ENCODE assay signal across 22 mouse cellular contexts in genomic region chr12:100429414-100430114, GRCm38 (mm10).
DNase-seq lines count a peak whose midpoint lies in the region; ATAC-seq and TF ChIP-seq lines count a peak whose summit lies in the region.
"Had no signal": no experiment of that assay in that cellular context is flagged by ENCODE, and none has a peak within 500 bp of the region (broad histone marks: within the 10 kb centered on the region; RNA-seq: fewer than 3 reads in every experiment).

No protein-coding gene starts in this region.

- ATAC-seq in lung, embryonic 16.5 days (ENCODE audit: low read depth): peak; percentile 59
- no peak for ATAC-seq in hindbrain, embryonic 12.5 days (ENCODE audit: low FRiP score)
- ATAC-seq: forebrain, embryonic 15.5 days; intestine, postnatal 0 days; midbrain, embryonic 16.5 days had no signal

- peak; percentile 58 to 67 for DNase-seq in frontal cortex, adult 2 months (ENCODE audit: extremely low spot score in 1 of 2, low spot score in 1 of 2)
- DNase-seq in frontal cortex, postnatal 25 days (ENCODE audit: low spot score in 2 of 2): no peak
- DNase-seq in lung, postnatal 4 days: no peak
- peak; percentile 49 to 58 for DNase-seq in layer of hippocampus, postnatal 36 days
- DNase-seq: adrenal gland, adult 2 months; gastrocnemius, postnatal 36 days; heart, adult 2 months; heart, postnatal 14 days; kidney, postnatal 25 days; thymus, adult 18-20 months; thymus, postnatal 4 days had no signal

- WGBS in lung, embryonic 16.5 days: 71% methylated on average over 6 of the region's 6 CpGs
- 93% methylated on average over 6 of the region's 6 CpGs for WGBS in hindbrain, embryonic 12.5 days

- no peaks in the 10 kb centered on the region for H3K27me3 ChIP-seq in lung, embryonic 16.5 days (ENCODE audit: control insufficient read depth, insufficient read depth, low read depth, low read length)
- H3K27me3 ChIP-seq in hindbrain, embryonic 12.5 days: no peaks in the 10 kb centered on the region
- H3K27me3 ChIP-seq: forebrain, embryonic 15.5 days; heart, embryonic 13.5 days; neural tube, embryonic 13.5 days had no signal

- no peak overlapping the region for H3K4me3 ChIP-seq in lung, embryonic 16.5 days (ENCODE audit: low read length)
- H3K4me3 ChIP-seq in cortical plate, adult 2 months (ENCODE audit: insufficient read depth, low read length): no peak overlapping the region
- no peak overlapping the region for H3K4me3 ChIP-seq in hindbrain, embryonic 12.5 days
- H3K4me3 ChIP-seq: embryonic facial prominence, embryonic 10.5 days; forebrain, embryonic 15.5 days; heart, adult 2 months; heart, embryonic 13.5 days; myocyte; neural tube, embryonic 13.5 days had no signal

- no peak overlapping the region for H3K27ac ChIP-seq in lung, embryonic 16.5 days (ENCODE audit: low read length)
- H3K27ac ChIP-seq in cortical plate, adult 2 months (ENCODE audit: insufficient read depth, low read length): peak overlapping the region; percentile 63; the same call in 1 of the 2 replicates
- H3K27ac ChIP-seq in hindbrain, embryonic 12.5 days: no peak overlapping the region
- H3K27ac ChIP-seq: embryonic facial prominence, embryonic 10.5 days; forebrain, embryonic 15.5 days; heart, adult 2 months; heart, embryonic 13.5 days; liver, embryonic 14.5 days; neural tube, embryonic 13.5 days had no signal

- TF ChIP-seq POLR2A in cortical plate, adult 2 months (IDR thresholded peaks at IDR 0.05; ENCODE audit: extremely low read depth, insufficient read depth, low read length): no peak

- H3K4me2 ChIP-seq in lung, embryonic 16.5 days (ENCODE audit: low read depth, low read length): no peak overlapping the region
- H3K4me2 ChIP-seq in hindbrain, embryonic 12.5 days (replicated peaks): no peak overlapping the region
- H3K4me2 ChIP-seq: forebrain, embryonic 15.5 days; heart, embryonic 13.5 days; neural tube, embryonic 13.5 days had no signal

- H3K9me3 ChIP-seq in lung, embryonic 16.5 days (ENCODE audit: control insufficient read depth, low read length): no peaks in the 10 kb centered on the region
- H3K9me3 ChIP-seq in hindbrain, embryonic 12.5 days (replicated peaks): no peaks in the 10 kb centered on the region
- H3K9me3 ChIP-seq: embryonic facial prominence, embryonic 10.5 days; forebrain, embryonic 15.5 days; heart, embryonic 13.5 days; neural tube, embryonic 13.5 days had no signal

- TF ChIP-seq CTCF in cortical plate, adult 2 months (IDR thresholded peaks at IDR 0.05; ENCODE audit: extremely low read depth, insufficient read depth, low read length): no peak

- no peaks in the 10 kb centered on the region for H3K36me3 ChIP-seq in lung, embryonic 16.5 days (ENCODE audit: control insufficient read depth, insufficient read depth, low read length)
- no peaks in the 10 kb centered on the region for H3K36me3 ChIP-seq in hindbrain, embryonic 12.5 days
- H3K36me3 ChIP-seq: embryonic facial prominence, embryonic 10.5 days; forebrain, embryonic 15.5 days; heart, embryonic 13.5 days; neural tube, embryonic 13.5 days had no signal

- no peak overlapping the region for H3K9ac ChIP-seq in lung, embryonic 16.5 days (ENCODE audit: low read length)
- no peak overlapping the region for H3K9ac ChIP-seq in hindbrain, embryonic 12.5 days
- H3K9ac ChIP-seq: forebrain, embryonic 15.5 days; heart, embryonic 13.5 days; liver, embryonic 14.5 days; neural tube, embryonic 13.5 days had no signal

- no peaks in the 10 kb centered on the region; the same call in 1 of the 2 replicates for H3K4me1 ChIP-seq in lung, embryonic 16.5 days (replicated peaks; ENCODE audit: control insufficient read depth, insufficient read depth, low read length)
- H3K4me1 ChIP-seq in cortical plate, adult 2 months (ENCODE audit: control insufficient read depth, insufficient read depth, low read length): peaks cover 25% of the 10 kb centered on the region
- H3K4me1 ChIP-seq in hindbrain, embryonic 12.5 days: peaks cover 13% of the 10 kb centered on the region

Comparison
In these comparisons a context has a peak if more than half of its experiments do, and no peak if none do; other contexts are left out.
1. DNase-seq: peak in frontal cortex, adult 2 months (2 of 2) and layer of hippocampus, postnatal 36 days (2 of 2); none in frontal cortex, postnatal 25 days (0 of 2) and lung, postnatal 4 days (0 of 2).